Mouse (Mus musculus): ENCODE results near the gene Ywhah.
A peak's percentile ranks its signal among the peaks of the same experiment; 100 is the strongest.

Gene Ywhah

GRCm38 (mm10) chr5:33052849-33053582, 34.4 kb downstream of the Ywhah start:
- DNase-seq (ENCODE audit: low spot score), result peak; percentile 75

DNA sequence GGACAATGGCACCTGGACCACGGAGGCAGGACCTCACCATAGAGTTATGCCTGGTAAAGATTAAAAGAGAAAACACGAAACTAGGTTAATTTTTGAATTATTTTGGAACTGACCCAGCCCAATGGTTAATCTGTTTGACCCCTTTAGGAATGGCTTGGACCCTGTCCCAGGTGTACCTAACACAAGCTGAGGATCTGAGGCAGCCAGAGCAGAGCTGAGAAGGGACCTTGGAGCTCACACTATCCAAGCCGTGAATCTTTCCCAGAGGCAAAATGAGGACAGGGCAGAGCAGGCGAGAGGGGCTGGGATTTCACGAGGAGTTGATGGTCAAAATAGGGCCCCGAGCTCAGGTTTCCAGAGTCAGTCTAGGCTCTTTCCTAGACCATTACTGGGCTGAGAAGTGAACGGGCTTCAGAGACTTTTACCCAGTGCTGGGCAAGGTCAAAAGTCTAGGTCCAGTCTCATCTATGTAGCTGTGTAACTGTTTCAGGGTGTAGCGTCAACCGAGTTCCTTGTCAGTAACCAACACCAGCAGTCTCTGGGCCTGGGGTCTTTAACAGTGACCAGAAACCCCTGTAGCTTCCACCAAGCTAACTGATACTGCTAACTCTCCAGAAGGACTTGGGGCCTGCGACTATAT, 37.6 kb downstream of the Ywhah start:
- no peak for DNase-seq (ENCODE audit: low spot score)

- DNase-seq (ENCODE audit: low spot score), result no peak
Observed at GRCm38 (mm10) chr5:33070071-33070470, 51.5 kb downstream of the Ywhah start.

DNA sequence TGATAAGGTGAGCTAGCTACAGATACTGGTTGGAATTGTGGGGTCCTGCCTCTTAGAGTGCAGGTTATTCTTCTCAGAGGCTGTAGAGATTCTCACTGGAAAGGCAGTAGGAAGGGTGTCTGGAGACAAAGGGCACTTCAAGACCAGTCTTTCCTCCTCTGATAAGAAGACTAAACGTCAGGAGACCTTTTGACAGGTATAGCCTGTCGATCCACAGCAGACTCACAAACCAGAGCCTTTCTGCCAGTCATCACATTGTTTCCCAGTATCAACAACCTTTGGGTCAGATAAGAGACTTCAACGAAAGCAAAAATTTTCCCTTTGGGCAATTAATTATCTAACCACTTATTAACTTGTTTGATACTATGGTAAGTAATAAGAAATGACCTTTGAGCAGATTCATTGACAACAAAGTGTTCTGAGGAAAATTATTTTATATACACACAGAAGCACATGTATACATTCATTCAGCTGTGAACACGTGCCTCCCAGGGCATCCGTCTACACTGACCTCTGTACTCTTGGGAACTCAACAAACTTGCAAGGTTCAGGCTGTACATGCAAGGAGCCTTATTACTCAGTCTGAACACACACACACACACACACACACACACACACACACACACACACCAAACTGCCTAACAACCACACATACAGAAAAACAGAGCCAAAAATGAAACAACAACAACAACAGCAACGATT, 58.0 kb downstream of the Ywhah start:
- no peak for DNase-seq (ENCODE audit: low spot score)
